Mouse (Mus musculus) monocyte, adult 5-6 weeks (primary cell): ENCODE results near the gene Pgap2. TPM values are rescaled to one million over a fixed set of nuclear protein-coding genes. Genes with fewer than 3 reads are reported as not detected.

Source experiments
- ATAC-seq: fragments of 153-309, 156-312 bp; replicated peaks from 2 replicates; pipeline ENCODE4 v1.8.0; 2017; ENCODE audit warnings: mild to moderate bottlenecking; ENCODE audit not compliant: low TSS enrichment, insufficient number of reproducible peaks, severe bottlenecking, poor library complexity, low FRiP score
- total RNA-seq: library from RNA; stranded (forward); fragments of 200-1000, 200-491, 200-594 nt; gene quantifications from 3 replicates; pipeline ENCODE4 v1.2.3, GENCODE M21; 2017

Pgap2 gene
- total RNA-seq, 1 experiment from 2014 or later = 14.2 TPM

DNA sequence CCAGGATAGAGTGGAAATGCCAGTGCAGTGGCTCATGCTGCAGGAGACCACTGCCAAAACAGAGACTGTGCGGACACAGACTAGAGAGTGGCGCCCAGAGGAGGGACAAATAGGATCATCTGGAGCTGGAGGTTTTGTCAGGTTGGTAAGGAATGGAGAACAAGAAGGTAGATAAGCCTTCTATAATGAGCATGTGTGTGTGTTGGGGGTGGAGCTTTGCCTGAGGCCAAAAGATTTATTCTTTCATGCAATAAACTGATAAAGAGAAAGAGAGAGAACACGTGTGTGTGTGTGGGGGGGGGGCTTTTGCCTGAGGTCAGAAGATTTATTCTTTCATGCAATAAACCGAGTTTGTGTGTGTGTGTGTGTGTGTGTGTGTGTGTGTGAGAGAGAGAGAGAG lies 23.1 kb downstream of the Pgap2 start:
- no peak for ATAC-seq

DNA sequence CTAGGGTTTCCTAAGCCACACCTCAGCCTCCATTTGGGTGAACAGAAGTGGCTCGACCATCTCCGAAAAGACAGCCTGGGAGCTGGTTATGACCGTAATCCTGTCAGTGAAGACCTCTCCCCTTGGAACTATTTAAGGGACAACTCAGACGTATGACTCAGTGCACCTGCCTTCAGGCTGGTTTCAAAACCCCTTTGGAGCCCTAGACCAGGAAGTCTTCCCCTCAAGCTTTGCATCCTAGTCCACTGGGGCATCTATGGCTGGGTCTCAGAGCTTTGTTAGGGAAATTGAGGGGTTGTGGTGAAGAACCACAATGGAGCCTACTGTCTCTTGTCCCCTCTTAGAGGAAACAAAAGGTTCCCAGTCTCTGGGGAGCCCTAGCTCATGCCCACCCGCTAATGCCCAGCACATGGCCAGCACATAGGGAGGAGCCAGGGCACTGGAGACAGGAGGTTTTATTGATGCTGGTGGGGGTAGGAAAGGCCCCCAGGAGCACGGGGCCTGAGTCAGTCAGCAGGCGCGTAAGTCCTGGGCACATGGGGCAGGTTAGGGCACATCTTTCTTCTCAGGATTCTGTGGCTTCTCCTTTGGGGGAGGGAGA lies 28.8 kb downstream of the Pgap2 start:
- no peak for ATAC-seq

GRCm38 (mm10) chr7:102239591-102239990 lies 29.6 kb downstream of the Pgap2 start:
- ATAC-seq = no peak

- ATAC-seq = no peak
Measured at GRCm38 (mm10) chr7:102242371-102242770, 32.4 kb downstream of the Pgap2 start.

- no peak for ATAC-seq
Measured at GRCm38 (mm10) chr7:102242917-102243316, 32.9 kb downstream of the Pgap2 start.

- peak; percentile 57 for ATAC-seq
Measured at GRCm38 (mm10) chr7:102243870-102244269, 33.9 kb downstream of the Pgap2 start.

DNA sequence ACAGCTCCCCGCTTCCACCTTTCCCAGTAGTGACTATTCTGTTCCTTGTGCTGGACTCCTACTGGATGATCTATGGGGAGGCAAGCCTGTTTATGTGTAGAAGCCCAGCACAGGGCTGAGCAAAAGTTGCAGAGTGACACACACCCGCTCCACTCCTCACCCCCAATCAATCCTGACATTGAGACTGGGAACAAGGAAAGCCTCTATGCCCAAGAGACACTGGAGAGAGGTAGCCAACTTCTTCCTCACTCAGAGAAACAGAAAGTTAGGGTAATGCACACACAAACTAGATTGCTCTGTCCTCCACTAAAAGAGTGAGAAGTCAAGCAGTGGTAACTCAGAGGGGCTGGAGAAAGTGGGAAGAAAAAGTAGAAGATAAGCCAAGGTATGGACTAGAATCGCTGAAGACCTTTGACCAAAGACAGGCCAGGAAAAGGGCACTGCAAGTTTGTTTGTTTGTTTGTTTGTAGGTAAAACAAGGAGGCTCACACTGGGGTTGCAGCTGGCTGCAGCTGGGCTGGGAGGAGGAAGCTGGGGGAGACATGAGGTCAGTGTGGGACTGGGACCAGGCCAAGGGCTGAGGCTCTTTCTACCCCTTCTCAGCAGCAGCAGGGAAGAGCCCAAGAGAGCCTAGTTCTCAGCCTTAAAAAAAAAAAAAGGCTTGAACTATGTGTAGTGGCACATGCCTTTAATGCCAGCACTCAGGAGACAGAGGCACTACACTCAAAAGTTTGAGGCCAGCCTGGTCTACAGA lies 35.0 kb downstream of the Pgap2 start:
- ATAC-seq = no peak

- no peak for ATAC-seq
Measured at GRCm38 (mm10) chr7:102245775-102246174, 35.8 kb downstream of the Pgap2 start.

- no peak for ATAC-seq
Measured at GRCm38 (mm10) chr7:102246265-102246664, 36.3 kb downstream of the Pgap2 start.

GRCm38 (mm10) chr7:102246956-102247797 lies 37.2 kb downstream of the Pgap2 start:
- ATAC-seq = no peak

- peak; percentile 27 for ATAC-seq
Measured at GRCm38 (mm10) chr7:102248691-102249404, 38.8 kb downstream of the Pgap2 start.

DNA sequence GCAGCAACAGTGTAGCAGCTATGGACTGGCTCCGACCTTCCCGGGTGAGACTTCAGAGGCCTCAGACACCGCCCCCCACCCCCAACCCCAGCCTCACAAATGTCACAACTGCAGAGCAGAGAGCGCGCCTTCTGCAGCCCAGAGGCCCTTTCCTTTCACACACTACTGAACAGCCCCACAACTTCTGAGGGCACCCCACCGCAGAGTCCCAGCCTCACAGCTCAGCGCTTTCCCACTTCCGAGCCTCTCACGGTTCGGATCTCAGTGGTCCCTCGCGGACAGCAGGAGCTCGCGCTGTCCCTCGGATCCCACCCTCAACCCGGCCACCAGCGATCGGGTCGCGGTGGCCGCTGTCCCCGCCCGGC lies 39.5 kb downstream of the Pgap2 start:
- ATAC-seq = peak; percentile 2; the same call in 1 of the 2 replicates

DNA sequence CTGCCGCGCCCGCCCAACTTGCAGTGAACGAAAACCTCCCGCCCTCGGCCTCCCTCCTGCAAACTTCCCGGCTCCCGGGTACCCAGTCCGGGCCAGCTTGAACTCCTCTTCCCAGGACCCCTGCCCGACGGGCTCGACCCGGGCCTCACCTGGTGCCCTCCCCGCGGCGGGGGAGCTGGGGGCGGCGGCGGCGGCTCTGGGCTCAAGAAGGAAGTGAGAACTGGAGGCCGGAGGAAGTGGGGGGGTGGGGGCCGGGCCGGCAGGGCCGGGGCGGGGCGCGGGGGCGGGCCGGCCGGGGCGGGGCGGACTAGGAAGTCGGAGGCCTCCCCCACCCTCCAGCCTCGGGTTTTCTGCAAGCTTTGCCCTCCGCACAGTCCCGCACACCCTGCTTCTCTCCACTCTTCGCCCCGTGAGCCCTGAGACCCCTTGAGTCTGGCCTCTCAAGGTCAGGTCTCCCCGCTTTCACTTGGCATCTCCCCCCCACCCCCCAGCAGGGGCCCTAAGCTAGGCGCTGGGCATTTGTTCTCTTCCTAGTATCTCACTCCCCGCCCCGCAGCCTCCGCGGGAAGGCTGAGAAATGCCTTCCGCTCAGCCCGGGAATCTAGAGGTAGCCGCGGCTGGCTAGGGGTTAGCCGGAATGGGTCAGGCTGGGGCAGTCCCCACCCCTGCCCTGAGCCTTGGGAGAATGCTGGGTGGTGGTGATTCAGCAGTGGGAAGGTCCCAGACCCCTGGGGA lies 40.1 kb downstream of the Pgap2 start:
- ATAC-seq = peak; percentile 36

GRCm38 (mm10) chr7:102250631-102251214 lies 40.7 kb downstream of the Pgap2 start:
- ATAC-seq = peak; percentile 55

- ATAC-seq = no peak
Measured at GRCm38 (mm10) chr7:102253631-102254030, 43.6 kb downstream of the Pgap2 start.

GRCm38 (mm10) chr7:102255954-102256353 lies 45.9 kb downstream of the Pgap2 start, which contains the start of gene Rhog:
Gene Rhog (minus strand): TSS chr7:102256054.
- ATAC-seq = no peak

GRCm38 (mm10) chr7:102256636-102257035 lies 46.6 kb downstream of the Pgap2 start:
- ATAC-seq = no peak

DNA sequence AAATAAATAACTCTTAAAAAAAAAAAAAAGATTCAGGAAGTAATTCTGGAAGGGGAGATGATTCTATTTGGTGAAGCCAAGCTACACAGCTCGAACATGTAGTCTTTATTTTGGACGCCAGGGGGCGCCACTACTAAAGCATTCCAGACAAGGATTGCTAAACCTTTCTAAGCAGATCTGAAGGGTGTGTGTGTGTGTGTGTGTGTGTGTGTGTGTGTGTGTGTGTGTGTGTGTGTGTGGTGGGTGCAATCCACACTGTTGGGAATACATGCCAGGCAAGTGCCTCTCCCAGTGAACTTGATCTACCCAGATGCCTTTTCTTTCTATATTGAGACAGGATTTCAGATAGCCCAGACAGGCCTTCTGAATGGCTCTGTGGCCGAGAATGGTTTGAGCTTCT lies 48.2 kb downstream of the Pgap2 start:
- ATAC-seq = peak; percentile 77
